Mouse (Mus musculus) hindbrain, embryonic 15.5 days (tissue): ENCODE measurements around the gene Cyb5r3. TPM values are rescaled to one million over a fixed set of nuclear protein-coding genes. Genes with fewer than 3 reads are reported as not detected.

Source experiments
- ATAC-seq: fragments of 200-750 bp; cut with Nextera tagmentation; 2 replicates; pipeline ENCODE4 v1.8.0; 2017; ENCODE audit warnings: low read depth, moderate number of reproducible peaks, moderate TSS enrichment; ENCODE audit not compliant: low FRiP score
- H3K27ac ChIP-seq: fragments of 300-500 bp; sonication (generic); replicated peaks from 2 replicates; pipeline ENCODE4 v1.5.1; 2015; ENCODE audit warnings: mild to moderate bottlenecking, inconsistent platforms
- H3K27me3 ChIP-seq: fragments of 300-500 bp; sonication (generic); 2 replicates; pipeline ENCODE4 v1.6.1; 2015; ENCODE audit warnings: control low read depth, inconsistent platforms
- H3K36me3 ChIP-seq: fragments of 300-500 bp; sonication (generic); 2 replicates; pipeline ENCODE4 v1.6.1; 2015; ENCODE audit warnings: control low read depth, inconsistent platforms
- H3K4me1 ChIP-seq: fragments of 300-500 bp; sonication (generic); replicated peaks from 2 replicates; pipeline ENCODE4 v1.6.1; 2015; ENCODE audit warnings: control low read depth, inconsistent platforms
- H3K4me2 ChIP-seq: fragments of 300-500 bp; sonication (generic); 2 replicates; pipeline ENCODE4 v1.6.1; 2015; ENCODE audit warnings: moderate library complexity, mild to moderate bottlenecking, inconsistent platforms
- H3K4me3 ChIP-seq: fragments of 300-500 bp; sonication (generic); 2 replicates; pipeline ENCODE4 v1.5.1; 2015; ENCODE audit warnings: mild to moderate bottlenecking, inconsistent platforms
- H3K9ac ChIP-seq: fragments of 300-500 bp; sonication (generic); 2 replicates; pipeline ENCODE4 v1.6.1; 2015; ENCODE audit warnings: inconsistent platforms
- H3K9me3 ChIP-seq: fragments of 300-500 bp; sonication (generic); 2 replicates; pipeline ENCODE4 v1.6.1; 2016; ENCODE audit warnings: control low read depth, inconsistent platforms
- WGBS: fragments of 180-500 bp; shearing (Covaris S2); methylation state at CpG from one replicate; pipeline ENCODE4 v1.1.7; 2015; 5-methylcytosine and 5-hydroxymethylcytosine counted together
- polyA plus RNA-seq: library from polyadenylated mRNA; unstranded; fragments of >200 nt; fragmentation: Nextera tagmentation; extraction: Ambion mirVana; gene quantifications from 2 replicates; pipeline ENCODE4 v1.2.1, GENCODE M21; 2015

The Cyb5r3 gene
- polyA plus RNA-seq, 1 experiment from 2014 or later, result 144 TPM

GRCm38 (mm10) chr15:83182351-83182750 is 10.0 kb upstream of the Cyb5r3 start:
- Histone ChIP-seq H3K4me3 (no peak overlapping the region), H3K9me3 (no peaks in the 10 kb centered on the region), H3K4me2 (no peak overlapping the region), H3K27ac (no peak overlapping the region), H3K9ac (no peak overlapping the region), H3K4me1 (no peaks in the 10 kb centered on the region), H3K36me3 (no peaks in the 10 kb centered on the region), H3K27me3 (no peaks in the 10 kb centered on the region)
- no peak for ATAC-seq
- 81% methylated on average over 5 of the region's 5 CpGs for WGBS

- Histone ChIP-seq H3K27me3 (no peaks in the 10 kb centered on the region), H3K9me3 (no peaks in the 10 kb centered on the region)
- WGBS, result 48% methylated on average over 4 of the region's 4 CpGs
Observed at GRCm38 (mm10) chr15:83181800-83182330, 9.5 kb upstream of the Cyb5r3 start.

DNA sequence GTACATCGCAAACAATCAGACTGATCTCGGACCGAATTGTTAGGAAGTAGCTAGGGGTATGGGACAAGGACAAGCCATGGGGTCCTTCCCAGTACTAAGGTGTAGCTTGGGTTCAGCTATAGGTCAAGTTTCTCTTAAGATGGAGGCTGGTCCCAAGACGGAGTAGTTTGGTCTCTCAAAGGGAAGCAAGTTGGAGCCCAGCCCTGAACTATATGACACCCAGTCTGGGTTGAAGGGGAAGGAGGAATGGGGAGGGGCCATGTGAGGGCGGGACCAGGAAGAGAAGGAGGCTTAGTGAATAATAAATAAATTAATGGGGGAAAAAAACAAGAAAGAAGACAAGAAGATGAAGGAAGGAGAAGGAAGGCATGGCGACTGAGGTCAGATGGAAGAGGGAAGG is 7.6 kb upstream of the Cyb5r3 start:
- H3K4me1 ChIP-seq, result no peaks in the 10 kb centered on the region
- ATAC-seq, result no peak
- H3K9ac ChIP-seq, result no peak overlapping the region
- H3K27me3 ChIP-seq, result no peaks in the 10 kb centered on the region
- H3K9me3 ChIP-seq, result no peaks in the 10 kb centered on the region
- no peak overlapping the region for H3K4me3 ChIP-seq
- no peak overlapping the region for H3K27ac ChIP-seq
- H3K36me3 ChIP-seq, result no peaks in the 10 kb centered on the region
- no peak overlapping the region for H3K4me2 ChIP-seq
- 92% methylated on average over 6 of the region's 6 CpGs for WGBS

More at GRCm38 (mm10) chr15:83181800-83182330, 9.5 kb upstream of the Cyb5r3 start:
- Histone ChIP-seq H3K27ac (no peak overlapping the region), H3K4me2 (no peak overlapping the region), H3K4me3 (no peak overlapping the region), H3K9ac (no peak overlapping the region), H3K4me1 (no peaks in the 10 kb centered on the region), H3K36me3 (no peaks in the 10 kb centered on the region)
- ATAC-seq, result no peak

- no peaks in the 10 kb centered on the region for H3K9me3 ChIP-seq
- no peak overlapping the region for H3K4me2 ChIP-seq
- ATAC-seq, result no peak
- 83% methylated on average over 4 of the region's 4 CpGs for WGBS
- no peak overlapping the region for H3K4me3 ChIP-seq
- H3K27ac ChIP-seq, result no peak overlapping the region
- H3K27me3 ChIP-seq, result no peaks in the 10 kb centered on the region
- H3K36me3 ChIP-seq, result no peaks in the 10 kb centered on the region
- H3K9ac ChIP-seq, result no peak overlapping the region
- H3K4me1 ChIP-seq, result peaks cover 10% of the 10 kb centered on the region
Observed at GRCm38 (mm10) chr15:83176653-83177052, 4.3 kb upstream of the Cyb5r3 start.

DNA sequence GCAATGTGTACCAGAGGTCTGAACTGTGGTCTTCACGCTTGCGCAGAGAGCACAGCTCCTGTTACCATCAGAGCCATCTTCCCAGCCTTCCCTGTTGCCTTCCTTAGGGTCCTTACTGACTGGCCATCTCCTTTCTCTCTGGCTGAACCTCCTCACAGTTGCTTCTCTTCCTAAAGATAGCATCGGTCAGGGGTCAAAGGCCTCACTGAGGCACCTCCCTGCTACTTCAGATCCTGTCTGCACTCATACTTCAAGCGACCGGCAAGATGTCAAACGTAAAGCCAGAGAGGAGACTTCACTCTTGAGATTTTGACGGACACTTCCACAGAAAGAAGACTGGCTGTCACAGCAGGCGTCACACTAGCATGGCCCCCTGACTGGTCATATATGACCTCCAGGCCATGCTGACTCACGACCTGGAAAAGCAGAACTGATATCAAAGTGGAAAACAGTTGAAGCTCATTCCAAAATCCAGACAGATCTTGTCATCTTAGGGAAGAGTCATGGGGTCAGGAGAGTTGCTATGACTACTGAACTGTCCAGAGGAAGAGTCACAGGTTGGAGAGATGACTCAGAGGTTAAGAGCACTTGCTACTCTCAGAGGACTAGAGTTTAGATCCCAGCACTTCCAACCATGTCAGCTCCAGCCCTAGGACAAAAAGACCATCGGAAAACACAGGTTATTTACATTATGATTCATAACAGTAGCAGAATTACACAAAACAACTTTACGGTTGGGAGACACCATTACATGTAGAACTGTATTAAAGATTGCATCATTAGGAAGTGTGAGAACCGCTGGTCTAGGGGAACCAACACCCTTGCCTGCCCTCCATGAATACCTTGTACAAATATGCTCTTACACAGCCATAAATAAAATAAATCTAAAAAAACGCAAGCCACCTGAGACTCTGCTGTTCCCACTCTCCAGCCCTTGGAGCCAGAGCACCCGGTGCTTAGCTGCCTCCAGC is 1.8 kb upstream of the Cyb5r3 start:
- Histone ChIP-seq H3K36me3 (no peaks in the 10 kb centered on the region), H3K9ac (no peak overlapping the region), H3K4me1 (peaks cover 35% of the 10 kb centered on the region), H3K27ac (no peak overlapping the region), H3K9me3 (no peaks in the 10 kb centered on the region), H3K27me3 (no peaks in the 10 kb centered on the region), H3K4me2 (no peak overlapping the region), H3K4me3 (no peak overlapping the region)
- WGBS, result 90% methylated on average over 14 of the region's 14 CpGs
- ATAC-seq, result no peak

DNA sequence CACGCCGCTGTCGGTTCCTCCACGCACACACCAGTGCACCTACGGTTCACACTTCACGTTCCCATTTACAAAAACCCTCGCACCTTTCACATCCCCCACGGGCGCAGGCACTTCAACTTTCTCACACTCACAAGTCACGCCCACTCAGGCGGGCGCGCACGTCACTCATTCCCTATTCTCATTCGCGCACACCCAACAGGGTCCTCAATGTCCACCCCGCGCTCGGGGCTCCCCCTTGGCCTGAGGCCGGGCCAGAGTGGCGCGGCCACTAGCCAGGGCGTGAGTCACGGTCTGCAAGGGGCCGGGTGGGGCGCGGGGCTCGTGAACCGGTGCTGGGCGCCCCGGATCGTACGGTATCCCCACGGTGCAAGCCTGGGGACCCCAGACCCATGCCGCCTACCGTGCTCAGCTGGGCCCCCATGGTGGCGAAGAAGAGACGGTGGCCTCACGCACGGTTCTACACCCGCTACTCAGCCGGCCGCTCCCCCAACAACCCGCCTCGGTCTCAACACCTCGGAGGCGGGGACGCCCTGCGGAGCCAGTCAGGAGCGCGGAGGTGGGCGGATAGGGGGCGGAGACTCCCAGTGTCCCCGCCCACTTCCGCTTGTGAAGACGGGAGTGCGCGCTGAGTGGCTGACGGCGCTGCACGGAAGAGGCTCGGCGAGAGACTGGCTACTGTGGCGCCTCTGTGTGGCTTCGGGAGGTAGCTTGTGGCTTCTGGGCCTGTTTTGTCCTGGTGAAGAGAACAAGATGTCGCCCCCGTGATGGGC is 495 bp downstream of the Cyb5r3 start:
- H3K4me2 ChIP-seq, result peak overlapping the region; percentile 62
- H3K4me1 ChIP-seq, result peaks cover 38% of the 10 kb centered on the region
- peak overlapping the region; percentile 100 for H3K4me3 ChIP-seq
- H3K9ac ChIP-seq, result peak overlapping the region; percentile 95
- peak; percentile 98 for ATAC-seq
- H3K27me3 ChIP-seq, result no peaks in the 10 kb centered on the region
- H3K36me3 ChIP-seq, result no peaks in the 10 kb centered on the region
- H3K9me3 ChIP-seq, result no peaks in the 10 kb centered on the region
- 1% methylated on average over 67 of the region's 67 CpGs for WGBS
- peak overlapping the region; percentile 85 for H3K27ac ChIP-seq

GRCm38 (mm10) chr15:83170956-83171659 is 1.3 kb downstream of the Cyb5r3 start:
- peaks cover 38% of the 10 kb centered on the region for H3K4me1 ChIP-seq
- peak overlapping the region; percentile 85 for H3K27ac ChIP-seq
- no peak for ATAC-seq
- H3K4me3 ChIP-seq, result peak overlapping the region; percentile 100
- no peaks in the 10 kb centered on the region for H3K27me3 ChIP-seq
- peak overlapping the region; percentile 95 for H3K9ac ChIP-seq
- no peaks in the 10 kb centered on the region for H3K36me3 ChIP-seq
- H3K9me3 ChIP-seq, result no peaks in the 10 kb centered on the region
- H3K4me2 ChIP-seq, result peak overlapping the region; percentile 62
- 52% methylated on average over 8 of the region's 8 CpGs for WGBS

DNA sequence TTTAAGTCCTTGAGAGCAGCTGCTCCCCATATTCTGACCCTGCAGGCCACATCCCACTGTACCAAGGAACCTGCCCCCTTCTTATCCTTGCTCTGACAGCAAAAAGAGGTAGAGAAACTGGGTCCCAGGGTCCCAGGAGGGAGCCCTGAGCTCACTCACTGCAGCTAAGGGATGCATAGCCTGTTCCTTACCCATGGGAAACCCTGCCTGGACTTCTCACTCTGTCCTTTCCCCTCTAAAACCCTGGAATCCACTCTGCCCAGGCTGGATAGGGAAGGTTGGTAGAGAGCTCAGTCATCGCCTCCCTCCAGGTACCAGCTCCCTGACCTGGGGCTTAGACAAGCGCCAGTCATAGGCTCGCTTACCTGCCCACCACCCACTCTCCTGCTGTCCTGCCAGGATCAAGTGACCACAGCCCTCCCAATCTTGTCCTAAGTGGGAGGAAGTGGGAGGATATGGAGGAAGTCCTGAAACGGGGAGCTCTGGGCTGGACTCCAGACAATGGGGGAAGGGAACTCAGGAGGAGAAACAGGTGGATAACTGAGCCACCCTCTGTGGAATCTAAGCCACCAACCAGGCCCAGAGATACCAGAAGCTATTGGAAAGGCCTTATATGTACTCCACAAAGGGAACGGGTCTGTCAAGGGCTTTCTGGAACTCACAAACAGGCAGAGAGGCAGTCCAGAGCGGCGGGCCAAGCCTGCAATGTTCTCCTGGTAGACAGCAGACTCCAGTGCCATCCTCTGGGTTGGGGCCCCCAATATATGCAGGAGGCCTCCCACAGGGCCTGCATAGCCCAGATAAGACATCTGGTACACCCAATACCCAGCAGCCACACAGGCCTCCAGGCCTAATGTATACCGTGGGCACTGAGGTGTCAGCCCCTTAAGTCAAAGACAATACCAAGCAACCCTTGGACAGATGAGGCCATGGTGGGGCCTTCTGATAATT is 2.3 kb downstream of the Cyb5r3 start:
- no peaks in the 10 kb centered on the region for H3K9me3 ChIP-seq
- no peak for ATAC-seq
- no peak overlapping the region for H3K4me3 ChIP-seq
- H3K4me1 ChIP-seq, result peaks cover 38% of the 10 kb centered on the region
- H3K27ac ChIP-seq, result no peak overlapping the region
- WGBS, result 89% methylated on average over 8 of the region's 8 CpGs
- no peaks in the 10 kb centered on the region for H3K36me3 ChIP-seq
- H3K4me2 ChIP-seq, result no peak overlapping the region
- no peak overlapping the region for H3K9ac ChIP-seq
- H3K27me3 ChIP-seq, result no peaks in the 10 kb centered on the region

DNA sequence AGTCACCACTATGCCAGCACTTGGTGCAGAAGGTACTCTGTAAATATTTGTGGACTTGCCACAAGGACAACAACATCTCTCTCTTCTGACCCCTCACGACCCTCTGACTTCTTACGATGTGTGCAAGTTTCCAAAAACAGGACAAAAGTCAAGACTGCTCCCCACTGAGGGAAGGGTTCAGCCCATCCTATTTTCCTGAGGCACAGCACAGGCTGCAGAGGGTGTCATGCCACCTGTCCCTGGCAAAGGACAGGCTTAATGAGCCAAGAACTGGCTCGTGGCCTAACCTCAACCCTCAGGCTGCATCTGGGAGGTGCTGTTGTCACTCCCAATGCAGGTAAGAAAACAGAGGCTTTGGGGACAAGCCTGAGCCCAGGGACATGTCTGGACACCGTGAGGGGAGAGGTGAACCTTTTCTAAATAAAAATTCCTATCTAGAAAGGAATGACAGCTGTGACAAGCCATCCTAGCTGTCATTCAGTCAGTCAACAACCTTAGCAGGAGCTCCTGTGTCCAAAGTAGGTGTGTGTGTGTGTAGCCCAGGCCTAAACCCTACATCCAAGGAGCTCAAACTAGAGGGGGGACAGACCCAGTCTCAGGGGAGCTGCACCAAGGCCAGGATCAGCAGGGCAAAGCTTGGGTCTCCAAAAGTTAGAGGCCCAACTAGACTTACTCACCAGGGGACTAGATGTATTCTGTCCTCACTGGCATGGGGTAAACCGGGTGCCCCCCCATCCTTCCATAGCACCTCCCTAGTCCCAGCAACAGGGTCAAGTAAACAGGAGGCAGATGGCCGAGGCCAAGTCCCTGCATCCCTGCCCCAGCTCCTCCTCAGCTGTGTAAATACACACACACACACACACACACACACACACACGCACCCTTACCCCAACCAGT is 3.3 kb downstream of the Cyb5r3 start:
- H3K4me3 ChIP-seq, result no peak overlapping the region
- H3K36me3 ChIP-seq, result no peaks in the 10 kb centered on the region
- H3K27ac ChIP-seq, result no peak overlapping the region
- WGBS, result 77% methylated on average over 7 of the region's 7 CpGs
- peaks cover 38% of the 10 kb centered on the region for H3K4me1 ChIP-seq
- no peaks in the 10 kb centered on the region for H3K9me3 ChIP-seq
- H3K27me3 ChIP-seq, result no peaks in the 10 kb centered on the region
- ATAC-seq, result no peak
- no peak overlapping the region for H3K9ac ChIP-seq
- no peak overlapping the region for H3K4me2 ChIP-seq

GRCm38 (mm10) chr15:83168311-83168710 is 4.1 kb downstream of the Cyb5r3 start:
- WGBS, result 90% methylated on average over 3 of the region's 3 CpGs
- no peak for ATAC-seq
- Histone ChIP-seq H3K4me1 (peaks cover 38% of the 10 kb centered on the region), H3K9me3 (no peaks in the 10 kb centered on the region), H3K27ac (no peak overlapping the region), H3K4me3 (no peak overlapping the region), H3K4me2 (no peak overlapping the region), H3K27me3 (no peaks in the 10 kb centered on the region), H3K36me3 (no peaks in the 10 kb centered on the region), H3K9ac (no peak overlapping the region)
